Mouse (Mus musculus): ENCODE measurements around the gene Foxo6.

Foxo6 gene

GRCm38 (mm10) chr4:120284187-120284586 is 3.0 kb downstream of the Foxo6 start:
- DNase-seq (ENCODE audit: low read depth): no peak

GRCm38 (mm10) chr4:120283141-120283540 is 4.0 kb downstream of the Foxo6 start:
- no peak for DNase-seq (ENCODE audit: low read depth)

- no peak for DNase-seq (ENCODE audit: low read depth)
Observed at GRCm38 (mm10) chr4:120282568-120283091, 4.5 kb downstream of the Foxo6 start.

GRCm38 (mm10) chr4:120281011-120281410 is 6.1 kb downstream of the Foxo6 start:
- DNase-seq (ENCODE audit: low read depth): no peak

- no peak for DNase-seq (ENCODE audit: low read depth)
Observed at GRCm38 (mm10) chr4:120280432-120280831, 6.7 kb downstream of the Foxo6 start.

- DNase-seq (ENCODE audit: low read depth): no peak
Observed at GRCm38 (mm10) chr4:120277255-120277928, 9.8 kb downstream of the Foxo6 start.

- no peak for DNase-seq (ENCODE audit: low read depth)
Observed at GRCm38 (mm10) chr4:120275487-120275886, 11.7 kb downstream of the Foxo6 start.

GRCm38 (mm10) chr4:120273594-120273993 is 13.6 kb downstream of the Foxo6 start:
- no peak for DNase-seq (ENCODE audit: low read depth)

GRCm38 (mm10) chr4:120271886-120272580 is 15.1 kb downstream of the Foxo6 start:
- DNase-seq (ENCODE audit: low read depth): no peak

GRCm38 (mm10) chr4:120271208-120271607 is 15.9 kb downstream of the Foxo6 start:
- no peak for DNase-seq (ENCODE audit: low read depth)

- DNase-seq (ENCODE audit: low read depth): no peak
Observed at GRCm38 (mm10) chr4:120270937-120271199, 16.3 kb downstream of the Foxo6 start.

GRCm38 (mm10) chr4:120270148-120270936 is 16.8 kb downstream of the Foxo6 start:
- DNase-seq (ENCODE audit: low read depth): no peak

- no peak for DNase-seq (ENCODE audit: low read depth)
Observed at GRCm38 (mm10) chr4:120269426-120269825, 17.7 kb downstream of the Foxo6 start.

GRCm38 (mm10) chr4:120268214-120269061 is 18.7 kb downstream of the Foxo6 start:
- no peak for DNase-seq (ENCODE audit: low read depth)

- no peak for DNase-seq (ENCODE audit: low read depth)
Observed at GRCm38 (mm10) chr4:120267683-120268082, 19.5 kb downstream of the Foxo6 start.

GRCm38 (mm10) chr4:120267136-120267535 is 20.0 kb downstream of the Foxo6 start:
- no peak for DNase-seq (ENCODE audit: low read depth)

- DNase-seq (ENCODE audit: low read depth): no peak
Observed at GRCm38 (mm10) chr4:120264105-120264504, 23.0 kb downstream of the Foxo6 start.

- DNase-seq (ENCODE audit: low read depth): no peak
Observed at GRCm38 (mm10) chr4:120262726-120263125, 24.4 kb downstream of the Foxo6 start.

- no peak for DNase-seq (ENCODE audit: low read depth)
Observed at GRCm38 (mm10) chr4:120262206-120262605, 24.9 kb downstream of the Foxo6 start.

- no peak for DNase-seq (ENCODE audit: low read depth)
Observed at GRCm38 (mm10) chr4:120259356-120260181, 27.6 kb downstream of the Foxo6 start.

- no peak for DNase-seq (ENCODE audit: low read depth)
Observed at GRCm38 (mm10) chr4:120248800-120249261, 38.3 kb downstream of the Foxo6 start.

Measured in 416B (cell line).